Mouse (Mus musculus): ENCODE results near the gene Bcas3. TPM values are rescaled to one million over a fixed set of nuclear protein-coding genes. Genes with fewer than 3 reads are reported as not detected.
A peak's percentile ranks its signal among the peaks of the same experiment; 100 is the strongest.

Gene Bcas3
- polyA plus RNA-seq, 1 experiment from 2014 or later = 26.0 TPM

GRCm38 (mm10) chr11:85311645-85312490 is 41.1 kb upstream of the Bcas3 start:
- Histone ChIP-seq H3K9me3 (ENCODE audit: low read length) (no peaks in the 10 kb centered on the region), H3K4me3 (ENCODE audit: low read depth, low read length) (peak overlapping the region; percentile 97), H3K4me1 (ENCODE audit: insufficient read depth, low read depth, low read length) (peaks cover 9% of the 10 kb centered on the region; the same call in 1 of the 2 replicates), H3K36me3 (ENCODE audit: insufficient read depth, low read length) (no peaks in the 10 kb centered on the region), H3K27ac (ENCODE audit: low read length) (peak overlapping the region; percentile 98), H3K4me2 (replicated peaks; ENCODE audit: low read depth, low read length) (peak overlapping the region; percentile 73), H3K9ac (replicated peaks; ENCODE audit: low read depth) (peak overlapping the region; percentile 97), H3K27me3 (replicated peaks; ENCODE audit: insufficient read depth, low read length) (no peaks in the 10 kb centered on the region)
- TF ChIP-seq CTCF (IDR thresholded peaks at IDR 0.05) = peak; percentile 70
- TF ChIP-seq EP300 (IDR thresholded peaks at IDR 0.05) = no peak
- peak; percentile 74 for DNase-seq (ENCODE audit: low spot score)
- under 1% methylated on average over 54 of the region's 56 CpGs for whole genome bisulfite sequencing
- ATAC-seq = peak; percentile 22

GRCm38 (mm10) chr11:85312818-85313217 is 40.1 kb upstream of the Bcas3 start:
- Histone ChIP-seq H3K36me3 (ENCODE audit: insufficient read depth, low read length) (no peaks in the 10 kb centered on the region), H3K9ac (replicated peaks; ENCODE audit: low read depth) (no peak overlapping the region; the same call in 1 of the 2 replicates), H3K27me3 (replicated peaks; ENCODE audit: insufficient read depth, low read length) (no peaks in the 10 kb centered on the region), H3K4me3 (ENCODE audit: low read depth, low read length) (peak overlapping the region; percentile 97), H3K9me3 (ENCODE audit: low read length) (no peaks in the 10 kb centered on the region), H3K4me1 (ENCODE audit: insufficient read depth, low read depth, low read length) (peaks cover 9% of the 10 kb centered on the region; the same call in 1 of the 2 replicates), H3K27ac (ENCODE audit: low read length) (no peak overlapping the region), H3K4me2 (replicated peaks; ENCODE audit: low read depth, low read length) (peak overlapping the region; percentile 73)
- ATAC-seq (no peak), DNase-seq (ENCODE audit: low spot score) (peak; percentile 91)
- no peak for TF ChIP-seq CTCF (IDR thresholded peaks at IDR 0.05)
- no peak for TF ChIP-seq EP300 (IDR thresholded peaks at IDR 0.05)
- 17% methylated on average over 2 of the region's 2 CpGs for WGBS

DNA sequence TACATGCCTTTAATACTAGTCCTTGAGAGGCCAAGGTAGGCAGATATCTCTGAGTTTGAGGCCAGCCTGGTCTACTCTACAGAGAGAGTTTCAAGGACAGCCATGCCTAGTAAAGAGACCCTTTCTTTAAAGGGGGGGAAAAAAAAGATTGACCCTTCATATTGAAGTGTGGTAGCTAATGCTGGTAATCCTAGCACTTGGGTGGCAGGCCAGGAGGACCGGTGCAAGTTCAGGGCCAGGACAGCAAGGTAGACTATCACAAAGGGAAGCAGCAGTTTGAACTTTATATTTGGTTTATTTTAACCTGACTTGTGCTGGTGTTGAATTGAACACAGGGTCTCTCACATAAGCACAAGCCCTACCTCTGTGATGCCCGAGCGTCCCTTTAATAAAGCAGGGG is 39.6 kb upstream of the Bcas3 start:
- no peaks in the 10 kb centered on the region for H3K27me3 ChIP-seq (replicated peaks; ENCODE audit: insufficient read depth, low read length)
- DNase-seq (ENCODE audit: low spot score) (no peak), ATAC-seq (no peak)
- no peak overlapping the region for H3K27ac ChIP-seq (ENCODE audit: low read length)
- peaks cover 9% of the 10 kb centered on the region; the same call in 1 of the 2 replicates for H3K4me1 ChIP-seq (ENCODE audit: insufficient read depth, low read depth, low read length)
- WGBS = 83% methylated on average over 3 of the region's 3 CpGs
- H3K36me3 ChIP-seq (ENCODE audit: insufficient read depth, low read length) = no peaks in the 10 kb centered on the region
- peak overlapping the region; percentile 97; the same call in 1 of the 2 replicates for H3K4me3 ChIP-seq (ENCODE audit: low read depth, low read length)
- no peaks in the 10 kb centered on the region for H3K9me3 ChIP-seq (ENCODE audit: low read length)
- peak overlapping the region; percentile 73 for H3K4me2 ChIP-seq (replicated peaks; ENCODE audit: low read depth, low read length)
- 0 out of 2 replicates have a peak overlapping the region, but pooled peaks have one; percentile 16 for H3K9ac ChIP-seq (replicated peaks; ENCODE audit: low read depth)
- TF ChIP-seq EP300 (IDR thresholded peaks at IDR 0.05) (no peak), CTCF (IDR thresholded peaks at IDR 0.05) (no peak)

DNA sequence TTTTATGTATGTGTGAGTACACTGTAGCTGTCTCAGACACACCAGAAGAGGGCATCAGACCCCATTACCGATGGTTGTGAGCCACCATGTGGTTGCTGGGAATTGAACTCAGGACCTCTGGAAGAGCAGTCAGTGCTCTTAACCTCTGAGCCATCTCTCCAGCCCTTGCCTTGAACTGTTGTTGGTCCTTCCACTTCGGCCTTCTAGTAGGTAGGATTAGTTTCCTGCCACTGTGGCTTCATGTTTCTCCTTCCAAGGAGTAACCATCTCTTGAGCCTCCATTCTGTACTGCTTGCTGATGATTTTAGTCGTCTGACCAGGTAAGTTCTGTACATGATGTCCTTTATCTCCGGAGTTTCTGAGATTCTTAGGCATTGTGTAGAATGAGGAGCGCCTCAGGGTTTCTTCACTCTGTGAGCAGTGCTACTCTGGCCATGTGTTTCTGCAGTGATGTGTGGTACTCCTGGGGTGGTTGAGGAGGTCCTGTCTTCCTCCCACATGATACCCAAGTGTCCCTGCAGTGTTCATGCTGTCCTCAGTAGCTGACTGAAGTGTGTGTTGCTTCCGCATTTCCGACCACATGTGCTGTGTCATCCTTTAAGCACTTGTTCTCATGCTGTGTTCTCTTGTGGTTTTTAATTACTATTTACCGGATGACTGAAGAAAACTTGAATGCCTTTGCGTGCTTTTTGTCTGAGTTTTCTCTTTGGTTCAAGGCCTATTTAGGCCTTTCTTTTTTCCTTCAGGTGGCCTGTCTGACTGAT is 29.2 kb upstream of the Bcas3 start:
- WGBS = 82% methylated on average over 9 of the region's 9 CpGs
- Histone ChIP-seq H3K9ac (replicated peaks; ENCODE audit: low read depth) (no peak overlapping the region), H3K4me2 (replicated peaks; ENCODE audit: low read depth, low read length) (no peak overlapping the region), H3K9me3 (ENCODE audit: low read length) (no peaks in the 10 kb centered on the region), H3K4me1 (ENCODE audit: insufficient read depth, low read depth, low read length) (no peaks in the 10 kb centered on the region), H3K27me3 (replicated peaks; ENCODE audit: insufficient read depth, low read length) (no peaks in the 10 kb centered on the region), H3K36me3 (ENCODE audit: insufficient read depth, low read length) (no peaks in the 10 kb centered on the region), H3K27ac (ENCODE audit: low read length) (no peak overlapping the region), H3K4me3 (ENCODE audit: low read depth, low read length) (no peak overlapping the region)
- DNase-seq (ENCODE audit: low spot score) = no peak
- no peak for ATAC-seq
- TF ChIP-seq EP300 (IDR thresholded peaks at IDR 0.05) (no peak), CTCF (IDR thresholded peaks at IDR 0.05) (no peak)

DNA sequence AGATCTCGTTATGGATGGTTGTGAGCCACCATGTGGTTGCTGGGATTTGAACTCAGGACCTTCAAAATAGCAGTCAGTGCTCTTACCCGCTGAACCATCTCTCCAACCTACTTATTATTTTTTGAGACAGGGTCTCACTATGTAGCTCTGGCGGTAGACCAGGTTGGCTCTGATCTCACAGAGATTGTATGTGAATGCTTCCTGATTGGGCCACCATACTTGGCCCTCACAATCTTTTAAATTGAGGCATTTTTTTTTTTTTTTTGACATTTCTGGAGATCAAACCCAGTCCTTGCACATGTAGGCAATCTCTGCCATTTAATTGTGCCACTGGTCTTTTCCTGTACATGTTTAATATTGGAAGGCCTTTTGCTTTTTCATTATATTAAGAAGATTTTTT is 24.2 kb upstream of the Bcas3 start:
- DNase-seq (ENCODE audit: low spot score) (no peak), ATAC-seq (no peak)
- no peak for TF ChIP-seq EP300 (IDR thresholded peaks at IDR 0.05)
- 0 out of 2 replicates have a peak, but pooled peaks have one; percentile 2 for TF ChIP-seq CTCF (IDR thresholded peaks at IDR 0.05)
- Histone ChIP-seq H3K27ac (ENCODE audit: low read length) (no peak overlapping the region), H3K27me3 (replicated peaks; ENCODE audit: insufficient read depth, low read length) (no peaks in the 10 kb centered on the region), H3K4me2 (replicated peaks; ENCODE audit: low read depth, low read length) (no peak overlapping the region), H3K9me3 (ENCODE audit: low read length) (no peaks in the 10 kb centered on the region), H3K4me1 (ENCODE audit: insufficient read depth, low read depth, low read length) (no peaks in the 10 kb centered on the region), H3K36me3 (ENCODE audit: insufficient read depth, low read length) (peaks cover under 1% of the 10 kb centered on the region; the same call in 1 of the 2 replicates), H3K9ac (replicated peaks; ENCODE audit: low read depth) (no peak overlapping the region), H3K4me3 (ENCODE audit: low read depth, low read length) (no peak overlapping the region)
- WGBS = 92% methylated on average over 3 of the region's 3 CpGs
